Mouse (Mus musculus): ENCODE data around the gene Atp6v0a1. TPM values are rescaled to one million over a fixed set of nuclear protein-coding genes. Genes with fewer than 3 reads are reported as not detected.

Gene Atp6v0a1
- total RNA-seq, 1 experiment from 2014 or later = 91.3 TPM

GRCm38 (mm10) chr11:101027121-101027520 lies 17.9 kb downstream of the Atp6v0a1 start:
- no peak for DNase-seq

GRCm38 (mm10) chr11:101029320-101029719 lies 20.1 kb downstream of the Atp6v0a1 start:
- DNase-seq = no peak

GRCm38 (mm10) chr11:101030136-101030807 lies 21.0 kb downstream of the Atp6v0a1 start:
- DNase-seq = no peak

GRCm38 (mm10) chr11:101030808-101031156 lies 21.5 kb downstream of the Atp6v0a1 start:
- DNase-seq = no peak

GRCm38 (mm10) chr11:101031470-101031869 lies 22.2 kb downstream of the Atp6v0a1 start:
- DNase-seq = no peak

- peak; percentile 39 for DNase-seq
Observed at GRCm38 (mm10) chr11:101033856-101034500, 24.7 kb downstream of the Atp6v0a1 start.

- peak; percentile 64 for DNase-seq
Observed at GRCm38 (mm10) chr11:101034614-101035327, 25.5 kb downstream of the Atp6v0a1 start.

- peak; percentile 63 for DNase-seq
Observed at GRCm38 (mm10) chr11:101035328-101035695, 26.1 kb downstream of the Atp6v0a1 start.

GRCm38 (mm10) chr11:101037795-101038194 lies 28.5 kb downstream of the Atp6v0a1 start:
- DNase-seq = no peak

GRCm38 (mm10) chr11:101045826-101046225 lies 36.6 kb downstream of the Atp6v0a1 start:
- no peak for DNase-seq

GRCm38 (mm10) chr11:101046440-101046839 lies 37.2 kb downstream of the Atp6v0a1 start:
- no peak for DNase-seq

GRCm38 (mm10) chr11:101047502-101047901 lies 38.2 kb downstream of the Atp6v0a1 start:
- no peak for DNase-seq

GRCm38 (mm10) chr11:101050359-101050758 lies 41.1 kb downstream of the Atp6v0a1 start:
- no peak for DNase-seq

- DNase-seq = no peak
Observed at GRCm38 (mm10) chr11:101051051-101051493, 41.8 kb downstream of the Atp6v0a1 start.

- no peak for DNase-seq
Observed at GRCm38 (mm10) chr11:101051617-101052016, 42.4 kb downstream of the Atp6v0a1 start.

- DNase-seq = peak; percentile 43
Observed at GRCm38 (mm10) chr11:101052751-101053473, 43.7 kb downstream of the Atp6v0a1 start.

GRCm38 (mm10) chr11:101053974-101054373 lies 44.7 kb downstream of the Atp6v0a1 start:
- no peak for DNase-seq

- no peak for DNase-seq
Observed at GRCm38 (mm10) chr11:101055418-101055817, 46.2 kb downstream of the Atp6v0a1 start.

GRCm38 (mm10) chr11:101056885-101057284 lies 47.6 kb downstream of the Atp6v0a1 start:
- peak; percentile 43 for DNase-seq

- peak; percentile 92 for DNase-seq
Observed at GRCm38 (mm10) chr11:101057860-101058259, 48.6 kb downstream of the Atp6v0a1 start.

- no peak for DNase-seq
Observed at GRCm38 (mm10) chr11:101058726-101059125, 49.5 kb downstream of the Atp6v0a1 start.

GRCm38 (mm10) chr11:101059473-101059872 lies 50.2 kb downstream of the Atp6v0a1 start:
- no peak for DNase-seq

- DNase-seq = peak; percentile 80
Observed at GRCm38 (mm10) chr11:101060126-101060525, 50.9 kb downstream of the Atp6v0a1 start.
